Mouse (Mus musculus) CD4-positive, CD25-positive, alpha-beta regulatory T cell, adult 4 months (primary cell): ENCODE measurements around the gene Sh2b1. TPM values are rescaled to one million over a fixed set of nuclear protein-coding genes. Genes with fewer than 3 reads are reported as not detected.
"Not testable (repeated sequence)": the region's sequence is repeated elsewhere in the genome, so short reads cannot be mapped to it uniquely, and the experiment has no call there.

ENCODE experiments used
- ATAC-seq: one replicate; pipeline ENCODE4 v1.8.0; 2017
- polyA plus RNA-seq, 2 experiments: library from polyadenylated mRNA; unstranded; fragments of 100-300 nt; shearing (Covaris generic); gene quantifications; one replicate each; pipeline ENCODE4 v1.2.1; 2017

Sh2b1 gene
- 10 to 100 TPM; 11.5 to 13.1 TPM for polyA plus RNA-seq

DNA sequence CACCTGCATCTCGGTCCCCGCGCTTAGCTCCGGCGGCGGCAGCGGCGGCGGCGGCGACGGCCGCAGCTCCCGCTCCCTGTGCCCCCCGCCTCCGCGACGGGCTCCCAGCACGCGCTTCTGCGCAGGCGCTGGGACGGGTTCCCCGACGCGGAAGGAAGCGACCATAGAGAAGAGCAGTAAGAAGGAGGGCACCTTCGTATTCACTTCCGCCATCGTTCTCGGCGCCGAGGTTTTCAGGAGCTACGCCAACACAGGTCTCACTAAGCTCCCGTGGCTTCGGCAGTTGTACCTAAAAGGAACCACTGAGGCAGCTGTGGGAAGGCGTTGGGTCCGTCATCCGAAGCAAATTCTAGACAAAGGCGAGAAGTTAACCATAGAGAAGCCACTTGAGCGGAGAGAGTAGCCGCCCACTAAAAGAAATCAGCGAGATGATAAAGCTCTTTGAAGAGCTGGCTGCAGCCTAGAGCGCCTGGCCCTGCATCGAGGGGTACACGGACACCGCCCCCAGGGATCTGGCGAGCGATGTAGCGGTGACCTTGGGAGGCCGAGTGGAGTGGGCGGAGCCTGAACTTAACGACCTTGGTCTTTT, at the start of gene Sh2b1:
Sh2b1 (minus strand) TSS at position 432 of the 589 bp plus-strand sequence.
- peak; percentile 73 for ATAC-seq

GRCm38 (mm10) chr7:126523316-126523715, 48.1 kb upstream of the Sh2b1 start:
- ATAC-seq: no peak

GRCm38 (mm10) chr7:126519513-126519912, 44.3 kb upstream of the Sh2b1 start:
- no peak for ATAC-seq

- no peak for ATAC-seq
Measured at GRCm38 (mm10) chr7:126518261-126518941, 43.2 kb upstream of the Sh2b1 start.

GRCm38 (mm10) chr7:126511287-126511686, 36.1 kb upstream of the Sh2b1 start:
- ATAC-seq: no peak

GRCm38 (mm10) chr7:126507126-126507778, 32.0 kb upstream of the Sh2b1 start:
- no peak for ATAC-seq

DNA sequence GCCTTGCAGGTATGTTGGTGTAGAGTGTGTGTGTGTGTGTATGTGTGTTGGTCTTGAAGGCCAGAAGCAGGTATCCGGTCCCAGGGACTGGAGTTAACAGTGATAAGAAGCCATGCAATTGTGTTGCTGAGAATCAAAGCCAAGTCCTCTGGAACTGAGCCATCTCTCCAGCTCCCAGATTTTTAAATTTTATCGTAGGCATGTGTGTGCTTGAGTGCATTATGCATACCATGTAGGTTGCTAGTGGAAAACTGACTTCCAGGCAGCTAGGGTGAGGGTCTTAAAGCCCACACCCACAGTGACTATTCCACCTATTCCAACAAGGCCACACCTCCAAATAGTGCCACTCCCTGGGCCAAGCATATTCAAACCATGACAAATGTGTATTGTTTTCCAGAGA, 29.7 kb upstream of the Sh2b1 start:
- ATAC-seq: no peak

DNA sequence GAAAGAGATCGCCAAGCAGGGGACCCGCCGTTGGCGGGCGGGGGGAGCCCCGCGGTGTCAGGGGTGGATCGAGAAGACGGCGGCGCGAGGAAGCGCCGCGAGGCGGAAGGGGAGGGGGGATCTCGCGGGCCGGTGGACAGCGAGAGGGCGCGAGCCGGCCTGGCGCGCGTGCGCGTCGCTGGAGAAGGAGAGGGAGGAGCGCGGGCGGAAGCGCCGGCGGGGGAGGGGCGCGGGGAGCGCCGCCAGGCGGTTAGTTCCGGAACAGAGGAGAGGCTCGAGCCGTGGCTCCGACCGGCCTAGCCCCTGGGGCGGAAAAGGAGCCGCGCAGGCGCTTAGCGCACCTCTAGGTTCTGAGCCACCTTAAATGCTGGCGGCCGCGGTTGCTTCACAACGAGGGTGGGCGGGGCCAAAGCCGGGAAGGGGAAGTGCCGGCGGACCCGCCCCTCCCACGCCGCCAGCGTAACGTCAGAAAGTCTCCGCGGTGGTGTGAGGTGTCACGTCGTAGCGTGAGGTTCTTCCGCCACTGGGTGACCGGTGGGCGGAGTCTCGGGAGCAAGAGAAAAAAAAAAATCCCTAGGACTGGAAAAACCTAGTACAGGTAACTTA, 28.2 kb upstream of the Sh2b1 start, which contains the start of gene Atxn2l:
Atxn2l (minus strand) TSS at position 165 of the 606 bp plus-strand sequence.
- ATAC-seq: peak; percentile 90

- no peak for ATAC-seq
Measured at GRCm38 (mm10) chr7:126502751-126503150, 27.5 kb upstream of the Sh2b1 start.

GRCm38 (mm10) chr7:126502023-126502741, 27.0 kb upstream of the Sh2b1 start:
- peak; percentile 22 for ATAC-seq

DNA sequence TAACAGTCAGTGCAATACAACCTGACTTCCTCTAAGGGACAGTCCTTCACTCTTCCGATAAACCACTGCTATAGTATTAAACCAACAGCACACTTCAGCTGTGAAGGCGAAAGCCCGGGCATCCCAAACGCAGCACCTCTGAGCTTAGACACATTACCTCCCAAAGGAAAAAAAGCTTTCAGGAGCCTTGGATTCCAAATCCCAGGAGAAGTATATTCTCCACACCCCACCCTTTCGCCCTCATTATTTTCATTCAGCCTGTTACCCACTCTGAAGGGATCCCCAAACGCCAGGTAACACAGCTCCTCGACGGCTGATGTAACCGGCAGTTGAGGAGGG, 26.4 kb upstream of the Sh2b1 start:
- ATAC-seq: no peak

- no peak for ATAC-seq
Measured at GRCm38 (mm10) chr7:126499416-126499815, 24.2 kb upstream of the Sh2b1 start.

GRCm38 (mm10) chr7:126497966-126498365, 22.7 kb upstream of the Sh2b1 start:
- ATAC-seq: no peak

DNA sequence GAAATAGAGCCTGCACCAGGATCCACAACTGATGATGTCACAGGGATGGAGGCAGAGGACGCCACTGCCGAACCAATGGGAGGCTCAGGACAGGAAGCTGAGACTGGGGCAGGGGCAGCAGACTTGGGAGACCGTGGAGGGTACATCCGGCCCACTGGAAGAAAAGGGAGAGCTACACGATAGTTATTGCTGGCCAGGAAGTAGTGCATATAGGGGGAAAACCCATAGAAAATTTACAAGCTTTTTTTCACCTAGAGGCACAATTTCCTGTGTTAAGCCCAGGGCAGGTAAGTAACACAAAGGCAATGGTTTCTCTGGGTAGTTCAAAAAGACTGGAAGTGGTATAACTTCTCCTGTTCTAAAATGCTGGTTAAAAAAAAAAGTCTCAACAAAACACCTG, 21.3 kb upstream of the Sh2b1 start:
- ATAC-seq: peak; percentile 88

DNA sequence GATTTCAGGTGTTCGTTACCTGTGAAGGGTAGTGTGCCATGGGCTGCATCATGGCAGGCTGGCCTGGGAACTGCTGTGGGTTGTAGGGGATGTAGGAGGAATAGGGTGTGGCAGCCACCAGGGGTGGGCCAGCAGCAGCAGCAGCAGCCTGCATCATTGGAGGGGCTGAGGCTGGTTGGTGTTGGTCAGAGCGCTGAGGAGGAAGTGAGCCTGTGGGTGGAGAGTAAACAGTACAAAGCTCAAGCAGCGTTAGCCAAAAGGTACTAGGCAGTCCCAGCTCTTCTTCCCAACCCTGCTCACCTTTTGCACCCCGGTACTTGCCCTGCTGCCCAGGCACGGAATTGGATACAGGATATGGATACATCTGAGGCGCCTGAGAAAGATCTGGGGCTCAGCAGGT, 18.9 kb upstream of the Sh2b1 start:
- ATAC-seq: no peak

GRCm38 (mm10) chr7:126491973-126492372, 16.7 kb upstream of the Sh2b1 start:
- ATAC-seq: no peak

DNA sequence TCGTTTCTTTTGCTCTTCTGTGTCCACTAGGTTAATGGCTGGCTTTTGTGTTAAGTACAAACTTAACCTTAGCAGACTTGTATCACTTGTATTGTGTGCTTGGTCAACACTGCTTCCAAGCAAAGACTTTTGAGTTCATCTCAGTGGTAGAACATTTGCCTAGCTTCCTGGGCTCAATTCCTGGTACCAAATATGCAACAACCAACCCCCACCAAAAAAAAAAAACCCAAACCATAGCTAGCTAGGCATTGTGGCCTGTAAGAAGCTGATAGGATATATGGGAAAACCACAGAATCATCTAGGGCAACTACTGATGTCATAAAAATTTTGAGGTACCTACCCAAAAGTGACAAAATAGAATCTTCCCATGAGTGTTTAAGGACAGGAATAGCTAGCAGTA, 15.8 kb upstream of the Sh2b1 start:
- no peak for ATAC-seq

GRCm38 (mm10) chr7:126487617-126488385, 12.6 kb upstream of the Sh2b1 start:
- not testable (repeated sequence) for ATAC-seq

DNA sequence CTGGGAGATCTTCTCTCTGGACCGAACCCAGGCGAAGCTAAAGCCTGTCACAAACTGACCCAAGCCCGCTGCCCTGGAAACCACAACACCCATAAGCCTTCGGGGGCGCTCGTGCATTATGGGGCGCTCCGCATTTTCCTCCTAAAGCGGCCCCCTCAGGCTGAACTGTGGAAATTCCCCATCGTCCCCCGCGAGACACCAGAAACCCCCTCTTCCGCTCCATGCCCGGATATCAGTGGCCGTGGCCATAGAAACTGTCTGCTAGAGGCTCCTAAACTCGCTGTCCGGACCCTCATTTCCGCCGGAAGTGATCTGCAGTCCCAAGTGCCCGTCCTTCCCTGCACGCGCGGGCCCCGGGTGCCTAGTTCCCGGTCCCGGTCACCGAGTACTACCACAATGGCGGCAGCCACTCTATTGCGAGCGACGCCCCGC, 11.8 kb upstream of the Sh2b1 start, which contains the start of gene Tufm:
Tufm (plus strand) TSS at position 310 of the 432 bp plus-strand sequence.
- peak; percentile 92 for ATAC-seq

DNA sequence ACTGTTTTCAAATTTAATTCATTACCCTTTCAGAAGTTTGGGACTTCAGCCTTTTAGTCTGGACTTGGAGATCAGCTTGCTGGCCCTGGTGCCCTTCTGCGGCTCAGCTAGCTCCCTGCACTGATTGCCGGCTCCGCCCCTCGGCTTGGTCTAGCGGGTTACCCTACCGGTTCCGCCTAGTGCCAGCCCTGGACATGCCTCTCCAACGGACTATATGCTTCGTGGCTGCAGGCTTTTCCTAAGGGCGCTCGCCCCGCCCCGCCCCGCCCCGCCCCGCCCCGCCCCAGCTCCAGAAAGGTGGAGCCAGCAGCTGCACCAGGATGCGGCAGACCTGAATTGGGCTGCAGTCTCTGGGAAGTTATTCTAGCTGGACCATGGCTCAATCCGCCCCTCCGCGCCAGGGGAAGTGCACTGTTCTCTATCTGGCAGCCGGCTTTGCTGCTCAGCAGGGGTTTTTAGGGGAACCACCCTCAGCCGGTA, 7.2 kb upstream of the Sh2b1 start:
- ATAC-seq: no peak

DNA sequence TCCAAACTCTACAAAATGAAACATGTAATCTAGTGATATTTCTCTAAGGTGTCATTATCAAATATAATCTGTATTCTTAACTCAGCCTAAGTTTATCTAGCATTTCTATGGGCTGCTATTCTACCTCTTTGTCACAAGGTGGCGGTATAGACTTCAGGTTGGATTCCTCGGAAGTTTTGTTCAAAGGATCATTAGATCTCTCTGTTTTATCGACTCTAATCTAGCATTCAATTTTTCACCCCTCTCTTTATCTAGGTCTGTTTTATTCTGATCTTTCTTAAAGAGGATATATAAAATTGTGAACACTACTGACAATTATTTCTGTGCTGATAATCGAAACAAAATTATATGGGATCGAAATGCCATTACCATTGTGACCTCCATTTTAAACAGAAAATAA, 6.5 kb upstream of the Sh2b1 start:
- peak; percentile 57 for ATAC-seq

DNA sequence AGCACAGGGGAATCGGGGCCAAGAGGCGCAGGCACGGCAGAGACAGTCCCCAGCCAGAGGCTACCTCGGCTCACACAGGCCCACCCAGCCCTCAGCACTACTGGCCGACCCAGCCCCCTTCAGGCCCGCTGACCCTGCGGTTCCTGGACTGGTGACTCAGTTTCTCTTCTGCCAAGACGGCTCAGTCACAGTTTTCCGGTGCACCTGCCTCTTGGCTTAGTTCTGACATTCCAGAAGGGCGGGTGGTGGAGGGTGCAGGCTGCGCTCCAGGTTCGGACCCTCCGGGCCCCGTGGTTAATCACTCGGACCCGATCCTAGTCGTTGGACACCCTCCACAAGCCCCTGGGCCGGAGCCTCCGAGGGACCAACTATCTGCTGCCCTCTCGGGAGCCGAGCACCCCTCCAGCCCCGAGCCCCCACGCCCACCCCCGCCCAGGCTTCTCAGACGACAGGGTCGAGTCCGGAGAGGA, 703 bp downstream of the Sh2b1 start:
- no peak for ATAC-seq
